Mouse (Mus musculus) gastrocnemius, postnatal 25 days (tissue): ENCODE measurements around the gene Ube2q1. TPM values are rescaled to one million over a fixed set of nuclear protein-coding genes. Genes with fewer than 3 reads are reported as not detected.

Experiments used
- DNase-seq: peaks from one replicate; pipeline ENCODE4 v3.0.0; 2022
- long read RNA-seq, 2 experiments: library from polyadenylated mRNA; stranded (forward); transcript quantifications; one replicate each; pipeline ENCODE4 v2.0.0; 2021
- total RNA-seq, 2 experiments: library from RNA; stranded (reverse); gene quantifications; 1 replicate in 1 of 2; 2 replicates in 1 of 2; pipeline ENCODE4 v1.2.3; 2021

Ube2q1 gene
- 10 to 100 TPM; 11.8 to 14.9 TPM for total RNA-seq
- long read RNA-seq, experiment 1, transcript Ube2q1-201 (13 exons, 3,077 nt): major isoform, 26 of 40 reads
- long read RNA-seq, experiment 1, partial matches to known transcripts: 0 of 40 reads
- long read RNA-seq, experiment 1, other reads (novel, unspliced or antisense): 14 of 40 reads
- long read RNA-seq, experiment 2, transcript Ube2q1-201 (13 exons, 3,077 nt): major isoform, 36 of 43 reads
- long read RNA-seq, experiment 2, partial matches to known transcripts: 0 of 43 reads
- long read RNA-seq, experiment 2, other reads (novel, unspliced or antisense): 7 of 43 reads

- DNase-seq: peak; percentile 97
These were observed at the start of gene Ube2q1 for GRCm38 (mm10) chr3:89772968-89773709. Ube2q1 (plus strand) TSS chr3:89773616.

GRCm38 (mm10) chr3:89727028-89727427 lies 46.4 kb upstream of the Ube2q1 start:
- DNase-seq: no peak

- DNase-seq: no peak
These were observed 44.6 kb upstream of the Ube2q1 start for GRCm38 (mm10) chr3:89728848-89729247.

GRCm38 (mm10) chr3:89730350-89731331 lies 42.8 kb upstream of the Ube2q1 start:
- DNase-seq: peak; percentile 82

- no peak for DNase-seq
These were observed 41.3 kb upstream of the Ube2q1 start for GRCm38 (mm10) chr3:89732091-89732490.

- no peak for DNase-seq
These were observed 34.9 kb upstream of the Ube2q1 start for GRCm38 (mm10) chr3:89738509-89738908.

- DNase-seq: no peak
These were observed 21.1 kb upstream of the Ube2q1 start for GRCm38 (mm10) chr3:89752307-89752706.

GRCm38 (mm10) chr3:89755283-89755682 lies 18.1 kb upstream of the Ube2q1 start:
- no peak for DNase-seq

GRCm38 (mm10) chr3:89757851-89758250 lies 15.6 kb upstream of the Ube2q1 start:
- DNase-seq: no peak

GRCm38 (mm10) chr3:89759786-89760185 lies 13.6 kb upstream of the Ube2q1 start:
- no peak for DNase-seq

GRCm38 (mm10) chr3:89764119-89764724 lies 9.2 kb upstream of the Ube2q1 start, which contains the start of gene Chrnb2:
Chrnb2 (minus strand) TSS chr3:89764632.
- peak; percentile 59 for DNase-seq

- DNase-seq: no peak
These were observed 3.8 kb upstream of the Ube2q1 start for GRCm38 (mm10) chr3:89769584-89769983.

- DNase-seq: no peak
These were observed 2.9 kb upstream of the Ube2q1 start for GRCm38 (mm10) chr3:89770425-89771002.

GRCm38 (mm10) chr3:89772588-89772967 lies 838 bp upstream of the Ube2q1 start:
- DNase-seq: peak; percentile 71

GRCm38 (mm10) chr3:89773740-89774211 lies 360 bp downstream of the Ube2q1 start:
- peak; percentile 36 for DNase-seq

GRCm38 (mm10) chr3:89774236-89774960 lies 982 bp downstream of the Ube2q1 start:
- no peak for DNase-seq

- no peak for DNase-seq
These were observed 2.6 kb downstream of the Ube2q1 start for GRCm38 (mm10) chr3:89776001-89776400.

- DNase-seq: no peak
These were observed 6.7 kb downstream of the Ube2q1 start for GRCm38 (mm10) chr3:89780102-89780501.

- no peak for DNase-seq
These were observed 8.2 kb downstream of the Ube2q1 start for GRCm38 (mm10) chr3:89781640-89782039.

GRCm38 (mm10) chr3:89784991-89785753 lies 11.8 kb downstream of the Ube2q1 start:
- DNase-seq: peak; percentile 86
